Mouse (Mus musculus) heart, embryonic 13.5 days (tissue): ENCODE measurements around the gene Apoh. TPM values are rescaled to one million over a fixed set of nuclear protein-coding genes. Genes with fewer than 3 reads are reported as not detected.

Experiments used
- ATAC-seq: fragments of 200-750 bp; cut with Nextera tagmentation; 2 replicates; pipeline ENCODE4 v1.8.0; 2017; ENCODE audit warnings: moderate TSS enrichment; ENCODE audit not compliant: insufficient number of reproducible peaks, low FRiP score, low TSS enrichment; ENCODE audit errors: extremely low read depth
- H3K27ac ChIP-seq: fragments of 300-500 bp; sonication (generic); replicated peaks from 2 replicates; pipeline ENCODE4 v1.5.1; 2015; ENCODE audit warnings: moderate library complexity, mild to moderate bottlenecking, inconsistent platforms
- H3K27me3 ChIP-seq: fragments of 300-500 bp; sonication (generic); replicated peaks from 2 replicates; pipeline ENCODE4 v1.6.1; 2015; ENCODE audit warnings: mild to moderate bottlenecking, inconsistent platforms
- H3K36me3 ChIP-seq: fragments of 300-500 bp; sonication (generic); 2 replicates; pipeline ENCODE4 v1.6.1; 2015; ENCODE audit warnings: mild to moderate bottlenecking, inconsistent platforms
- H3K4me1 ChIP-seq: fragments of 300-500 bp; sonication (generic); 2 replicates; pipeline ENCODE4 v1.6.1; 2015; ENCODE audit warnings: inconsistent platforms
- H3K4me2 ChIP-seq: fragments of 300-500 bp; sonication (generic); 2 replicates; pipeline ENCODE4 v1.6.1; 2015; ENCODE audit warnings: inconsistent platforms, mild to moderate bottlenecking, moderate library complexity
- H3K4me3 ChIP-seq: fragments of 300-500 bp; sonication (generic); 2 replicates; pipeline ENCODE4 v1.5.1; 2015; ENCODE audit warnings: moderate library complexity, mild to moderate bottlenecking, inconsistent platforms
- H3K9ac ChIP-seq: fragments of 300-500 bp; sonication (generic); 2 replicates; pipeline ENCODE4 v1.6.1; 2015; ENCODE audit warnings: inconsistent platforms, mild to moderate bottlenecking, moderate library complexity
- H3K9me3 ChIP-seq: fragments of 300-500 bp; sonication (generic); 2 replicates; pipeline ENCODE4 v1.6.1; 2016; ENCODE audit warnings: inconsistent platforms
- WGBS: fragments of 180-500 bp; shearing (Covaris S2); methylation state at CpG from one replicate; pipeline ENCODE4 v1.1.7; 2015; ENCODE audit warnings: mixed read lengths; 5-methylcytosine and 5-hydroxymethylcytosine counted together
- polyA plus RNA-seq: library from polyadenylated mRNA; unstranded; fragments of >200 nt; fragmentation: Nextera tagmentation; extraction: Ambion mirVana; gene quantifications from 2 replicates; pipeline ENCODE4 v1.2.1, GENCODE M21; 2015

Gene Apoh
- polyA plus RNA-seq, 1 experiment from 2014 or later = 1.4 TPM

DNA sequence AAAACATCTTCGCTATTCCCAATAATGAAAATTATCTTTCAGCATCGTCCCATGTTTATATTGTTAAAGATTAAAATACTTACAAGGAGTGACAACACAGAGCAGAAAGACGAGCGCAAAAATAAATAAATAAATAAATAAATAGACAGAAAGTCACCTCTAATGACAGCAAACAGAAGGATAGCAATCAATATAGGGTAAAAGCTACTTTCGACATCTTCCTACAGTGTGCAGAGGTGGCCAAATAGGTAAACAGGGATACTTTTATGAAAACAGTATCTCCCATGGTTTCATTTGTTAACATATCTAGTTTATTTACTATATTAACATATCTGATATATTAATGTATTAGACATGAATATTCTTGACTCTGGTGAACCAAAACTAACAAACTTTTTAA is 34.9 kb upstream of the Apoh start:
- H3K4me2 ChIP-seq = no peak overlapping the region
- WGBS = 90% methylated on average over 5 of the region's 5 CpGs
- no peak for ATAC-seq
- no peak overlapping the region for H3K4me3 ChIP-seq
- H3K9ac ChIP-seq = no peak overlapping the region
- H3K27ac ChIP-seq = no peak overlapping the region
- no peaks in the 10 kb centered on the region for H3K27me3 ChIP-seq
- H3K4me1 ChIP-seq = peaks cover 30% of the 10 kb centered on the region
- no peaks in the 10 kb centered on the region for H3K9me3 ChIP-seq
- no peaks in the 10 kb centered on the region for H3K36me3 ChIP-seq

DNA sequence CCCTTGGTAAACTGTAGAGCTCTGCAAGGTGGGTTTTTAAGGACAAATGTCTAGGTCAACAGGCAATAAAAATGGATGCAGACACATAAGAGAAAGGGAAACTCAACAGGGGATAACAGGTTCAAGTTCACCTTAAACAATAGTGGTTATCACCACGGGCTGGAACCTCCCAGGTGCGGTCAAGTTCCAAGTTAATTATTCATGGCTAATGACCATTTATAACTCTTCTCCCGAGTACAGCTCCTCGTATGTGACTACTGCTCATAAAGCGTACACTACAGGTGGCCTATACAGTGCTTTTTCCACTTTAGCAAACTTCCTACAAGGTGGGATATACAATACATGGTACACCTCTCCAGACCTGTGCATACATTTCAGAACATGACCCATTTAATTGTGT is 33.4 kb upstream of the Apoh start:
- Histone ChIP-seq H3K9ac (no peak overlapping the region), H3K4me3 (no peak overlapping the region), H3K9me3 (no peaks in the 10 kb centered on the region), H3K27ac (no peak overlapping the region), H3K4me2 (no peak overlapping the region), H3K27me3 (no peaks in the 10 kb centered on the region), H3K4me1 (peaks cover 44% of the 10 kb centered on the region), H3K36me3 (no peaks in the 10 kb centered on the region)
- 87% methylated on average over 5 of the region's 5 CpGs for WGBS
- ATAC-seq = no peak

DNA sequence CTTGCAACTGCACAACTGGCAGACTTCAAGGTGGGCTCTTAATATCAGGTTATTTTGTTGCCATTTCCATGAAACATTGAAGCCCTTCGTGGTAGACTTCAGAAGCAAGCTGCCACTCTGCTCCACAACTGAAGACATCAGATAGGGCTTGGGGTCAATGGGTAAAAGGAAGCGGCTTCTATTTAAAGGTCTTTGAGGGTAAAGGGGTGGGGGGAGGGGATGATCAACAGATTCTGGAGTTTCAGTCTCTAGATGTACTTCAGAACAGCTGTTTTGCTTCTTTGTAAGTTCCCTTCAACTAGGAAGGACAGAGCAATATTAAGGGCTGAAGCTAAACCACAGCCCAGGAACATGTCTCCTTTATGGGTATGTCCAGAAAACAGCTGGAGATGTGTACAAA is 31.2 kb upstream of the Apoh start:
- H3K27me3 ChIP-seq = no peaks in the 10 kb centered on the region
- H3K4me3 ChIP-seq = no peak overlapping the region
- 52% methylated on average over 2 of the region's 2 CpGs for WGBS
- no peak overlapping the region for H3K9ac ChIP-seq
- peaks cover 44% of the 10 kb centered on the region for H3K4me1 ChIP-seq
- H3K36me3 ChIP-seq = no peaks in the 10 kb centered on the region
- no peak overlapping the region for H3K4me2 ChIP-seq
- H3K9me3 ChIP-seq = no peaks in the 10 kb centered on the region
- no peak overlapping the region for H3K27ac ChIP-seq
- ATAC-seq = no peak

DNA sequence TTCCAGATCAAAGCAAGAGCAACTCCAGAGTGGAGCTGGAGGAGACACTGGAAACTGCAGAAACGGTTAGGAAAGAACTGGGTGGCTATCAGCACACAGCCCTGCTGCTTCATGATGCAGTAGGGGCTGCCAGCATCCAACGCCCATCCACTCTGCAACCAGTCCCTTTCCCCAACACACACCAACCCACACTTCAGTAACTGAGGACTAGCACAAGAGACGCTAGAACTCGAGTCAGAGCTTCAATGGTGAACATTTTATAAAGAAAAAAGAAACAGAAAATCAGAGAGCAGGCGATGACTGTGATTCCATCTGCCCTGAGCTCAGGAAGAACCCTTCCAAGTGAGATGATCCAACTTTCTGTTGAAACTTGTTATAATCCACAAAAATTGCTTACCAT is 30.6 kb upstream of the Apoh start:
- Histone ChIP-seq H3K9ac (no peak overlapping the region), H3K4me3 (no peak overlapping the region), H3K36me3 (no peaks in the 10 kb centered on the region), H3K27ac (no peak overlapping the region), H3K9me3 (no peaks in the 10 kb centered on the region), H3K4me2 (no peak overlapping the region), H3K4me1 (peaks cover 38% of the 10 kb centered on the region), H3K27me3 (no peaks in the 10 kb centered on the region)
- WGBS = 59% methylated on average over 5 of the region's 5 CpGs
- ATAC-seq = no peak

DNA sequence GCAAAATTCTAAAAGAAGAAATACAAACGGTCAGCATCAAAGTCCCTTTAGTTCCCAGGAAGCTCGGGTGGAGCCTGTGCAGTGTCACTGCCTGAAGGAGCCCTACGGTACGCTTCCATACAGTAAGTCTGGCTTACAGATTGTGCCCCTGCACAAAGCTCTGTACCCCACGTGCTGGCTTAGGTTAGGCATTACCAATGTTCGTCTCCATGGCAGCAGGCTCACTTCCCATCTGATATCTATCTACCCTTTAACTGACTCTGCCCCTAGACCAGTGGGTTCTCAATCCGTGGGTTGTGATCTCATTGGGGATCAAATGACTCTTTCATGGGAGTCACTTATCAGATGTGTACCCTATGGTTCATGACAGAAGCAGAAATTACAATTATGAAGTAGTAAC is 27.4 kb upstream of the Apoh start:
- WGBS = 84% methylated on average over 7 of the region's 7 CpGs
- H3K4me1 ChIP-seq = peaks cover 49% of the 10 kb centered on the region
- no peak overlapping the region for H3K27ac ChIP-seq
- H3K9ac ChIP-seq = no peak overlapping the region
- no peak overlapping the region for H3K4me2 ChIP-seq
- H3K9me3 ChIP-seq = no peaks in the 10 kb centered on the region
- no peak for ATAC-seq
- no peaks in the 10 kb centered on the region for H3K27me3 ChIP-seq
- H3K4me3 ChIP-seq = no peak overlapping the region
- no peaks in the 10 kb centered on the region for H3K36me3 ChIP-seq

DNA sequence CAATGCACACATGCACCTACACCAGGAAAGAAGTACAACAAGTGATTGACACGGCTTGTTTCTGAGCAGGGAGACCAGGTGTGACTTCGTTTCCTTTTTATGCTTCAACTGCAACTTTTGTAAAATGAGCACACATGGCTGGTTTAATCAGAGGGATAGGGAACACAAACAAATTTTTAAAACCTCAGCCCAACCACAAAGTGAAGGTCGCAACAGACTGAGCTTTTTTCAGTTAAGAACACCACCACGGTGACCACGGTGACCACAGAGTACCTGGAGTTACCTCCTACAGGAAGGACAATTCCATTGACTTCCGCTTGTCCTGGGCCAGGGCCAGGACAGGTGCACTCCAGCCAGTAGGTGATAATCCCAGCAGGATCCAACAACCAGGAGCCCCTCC is 25.3 kb upstream of the Apoh start:
- H3K27ac ChIP-seq = no peak overlapping the region
- no peak overlapping the region for H3K4me2 ChIP-seq
- WGBS = 81% methylated on average over 6 of the region's 6 CpGs
- H3K36me3 ChIP-seq = no peaks in the 10 kb centered on the region
- ATAC-seq = no peak
- H3K9me3 ChIP-seq = no peaks in the 10 kb centered on the region
- peaks cover 42% of the 10 kb centered on the region for H3K4me1 ChIP-seq
- H3K27me3 ChIP-seq = no peaks in the 10 kb centered on the region
- H3K9ac ChIP-seq = no peak overlapping the region
- H3K4me3 ChIP-seq = no peak overlapping the region

DNA sequence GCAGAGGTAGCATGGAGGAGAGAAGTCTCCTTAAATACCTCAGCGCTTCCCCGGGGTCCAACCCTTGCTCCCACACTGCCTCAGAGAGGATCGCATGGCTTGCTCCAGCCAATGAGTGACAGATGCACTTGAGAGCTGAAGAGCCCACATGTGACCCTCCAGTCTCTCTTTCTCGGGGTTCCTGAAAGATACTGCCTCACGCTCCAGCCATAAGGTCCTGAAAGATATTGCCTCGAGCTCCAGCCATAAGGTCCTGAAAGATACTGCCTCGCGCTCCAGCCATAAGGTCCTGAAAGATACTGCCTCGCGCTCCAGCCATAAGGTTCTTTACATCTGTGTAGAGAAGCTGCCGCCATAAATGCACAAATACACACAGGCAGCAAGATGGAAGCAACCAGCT is 24.0 kb upstream of the Apoh start:
- Histone ChIP-seq H3K27me3 (no peaks in the 10 kb centered on the region), H3K4me2 (peak overlapping the region; percentile 21; the same call in 1 of the 2 replicates), H3K4me1 (peaks cover 33% of the 10 kb centered on the region), H3K9me3 (no peaks in the 10 kb centered on the region), H3K4me3 (no peak overlapping the region), H3K36me3 (no peaks in the 10 kb centered on the region), H3K9ac (no peak overlapping the region), H3K27ac (no peak overlapping the region)
- no peak for ATAC-seq
- 55% methylated on average over 11 of the region's 11 CpGs for WGBS

DNA sequence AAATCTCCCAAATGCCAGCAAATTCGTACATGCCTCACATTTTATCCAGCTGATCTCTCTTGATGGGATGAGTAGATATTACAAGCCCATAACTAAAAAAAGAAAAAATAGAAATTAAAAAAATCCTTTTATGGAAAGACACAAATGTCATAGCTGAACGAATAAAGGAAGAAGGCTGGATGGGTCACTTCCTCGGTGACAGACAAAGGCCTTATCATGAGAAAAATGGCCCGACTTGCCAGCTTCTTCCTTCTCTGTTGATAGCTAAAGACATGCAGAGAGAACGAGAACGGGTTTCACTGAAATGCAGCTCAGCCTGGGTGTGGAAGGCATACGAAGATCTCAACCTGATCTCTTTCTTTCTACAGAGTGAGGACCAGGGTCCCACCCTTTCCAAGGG is 22.6 kb upstream of the Apoh start:
- ATAC-seq = no peak
- H3K27me3 ChIP-seq = no peaks in the 10 kb centered on the region
- WGBS = 66% methylated on average over 7 of the region's 7 CpGs

DNA sequence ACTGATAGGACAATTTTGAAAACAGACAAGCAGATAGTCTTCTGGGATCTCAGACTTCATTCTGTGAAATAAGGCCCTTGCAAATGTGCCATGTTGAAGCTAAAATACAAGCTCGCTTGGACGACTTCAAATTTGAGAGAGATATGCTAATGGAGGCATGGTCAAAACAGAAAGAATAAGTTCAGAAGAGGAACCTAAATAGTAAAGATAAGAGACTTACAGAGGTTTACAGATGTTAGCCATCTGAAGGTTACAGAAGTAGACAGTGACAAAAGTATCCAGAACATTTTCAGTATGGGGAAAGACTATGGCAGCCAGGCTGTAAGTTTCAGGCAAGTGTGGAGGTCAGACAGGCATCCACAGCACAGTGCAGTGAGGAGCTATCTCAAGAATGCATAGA is 21.0 kb upstream of the Apoh start:
- H3K4me3 ChIP-seq = no peak overlapping the region
- no peak overlapping the region for H3K27ac ChIP-seq

More for the DNA sequence above, 22.6 kb upstream of the Apoh start:
- Histone ChIP-seq H3K36me3 (no peaks in the 10 kb centered on the region), H3K4me3 (no peak overlapping the region), H3K4me1 (peaks cover 26% of the 10 kb centered on the region), H3K4me2 (no peak overlapping the region), H3K9ac (no peak overlapping the region), H3K9me3 (no peaks in the 10 kb centered on the region), H3K27ac (no peak overlapping the region)

DNA sequence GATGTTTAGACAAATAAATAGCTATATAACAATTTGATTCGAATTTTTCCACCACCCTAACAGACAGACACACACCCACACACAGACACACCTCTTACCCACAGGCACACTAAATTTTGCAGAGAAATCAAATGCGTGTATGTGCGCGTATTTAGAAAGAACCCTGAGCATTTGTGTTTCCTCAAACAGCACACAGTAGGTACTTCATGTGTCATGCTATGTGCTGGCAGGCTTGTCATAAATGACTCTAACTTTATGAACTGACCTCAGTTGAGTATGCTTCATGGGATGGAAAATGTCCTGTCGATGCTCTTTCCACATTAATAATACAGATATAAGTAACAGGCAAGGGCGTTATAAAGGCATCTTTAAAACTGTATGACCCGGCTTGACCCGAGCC is 17.2 kb upstream of the Apoh start:
- no peak for ATAC-seq
- no peak overlapping the region for H3K27ac ChIP-seq
- no peak overlapping the region for H3K4me2 ChIP-seq
- H3K4me1 ChIP-seq = peaks cover 23% of the 10 kb centered on the region
- H3K9ac ChIP-seq = no peak overlapping the region
- no peaks in the 10 kb centered on the region for H3K27me3 ChIP-seq
- no peaks in the 10 kb centered on the region for H3K9me3 ChIP-seq
- H3K36me3 ChIP-seq = no peaks in the 10 kb centered on the region
- H3K4me3 ChIP-seq = no peak overlapping the region
- WGBS = 88% methylated on average over 8 of the region's 8 CpGs

More for the DNA sequence above, 21.0 kb upstream of the Apoh start:
- Histone ChIP-seq H3K27me3 (no peaks in the 10 kb centered on the region), H3K4me1 (peaks cover 26% of the 10 kb centered on the region), H3K4me2 (no peak overlapping the region), H3K9ac (no peak overlapping the region), H3K9me3 (no peaks in the 10 kb centered on the region), H3K36me3 (no peaks in the 10 kb centered on the region)
- WGBS = 74% methylated on average over 2 of the region's 2 CpGs
- ATAC-seq = no peak

DNA sequence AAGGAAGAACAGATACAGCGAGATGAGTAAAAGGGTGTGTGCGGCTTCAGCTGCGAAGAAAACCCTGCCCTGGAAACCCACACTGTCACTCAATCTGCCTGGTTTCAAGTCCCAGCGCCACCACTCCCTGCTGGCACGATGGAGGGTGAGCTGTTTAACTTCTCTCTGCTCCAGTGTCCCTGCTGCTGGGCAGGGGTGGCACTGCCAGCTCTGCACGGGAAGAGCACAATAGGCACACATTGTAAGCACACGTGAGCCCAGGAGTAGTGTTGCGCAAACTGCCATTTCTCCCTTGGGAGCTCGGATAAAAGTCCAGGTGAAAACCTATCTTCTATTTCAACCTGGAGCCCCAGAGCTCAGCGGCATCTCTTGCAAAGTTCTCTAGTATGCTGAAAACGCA is 12.3 kb upstream of the Apoh start:
- Histone ChIP-seq H3K9ac (no peak overlapping the region), H3K4me2 (no peak overlapping the region), H3K4me1 (peaks cover 40% of the 10 kb centered on the region), H3K4me3 (no peak overlapping the region), H3K27ac (no peak overlapping the region), H3K36me3 (peaks cover 5% of the 10 kb centered on the region; the same call in 1 of the 2 replicates), H3K27me3 (no peaks in the 10 kb centered on the region), H3K9me3 (no peaks in the 10 kb centered on the region)
- ATAC-seq = no peak
- WGBS = 83% methylated on average over 11 of the region's 11 CpGs

DNA sequence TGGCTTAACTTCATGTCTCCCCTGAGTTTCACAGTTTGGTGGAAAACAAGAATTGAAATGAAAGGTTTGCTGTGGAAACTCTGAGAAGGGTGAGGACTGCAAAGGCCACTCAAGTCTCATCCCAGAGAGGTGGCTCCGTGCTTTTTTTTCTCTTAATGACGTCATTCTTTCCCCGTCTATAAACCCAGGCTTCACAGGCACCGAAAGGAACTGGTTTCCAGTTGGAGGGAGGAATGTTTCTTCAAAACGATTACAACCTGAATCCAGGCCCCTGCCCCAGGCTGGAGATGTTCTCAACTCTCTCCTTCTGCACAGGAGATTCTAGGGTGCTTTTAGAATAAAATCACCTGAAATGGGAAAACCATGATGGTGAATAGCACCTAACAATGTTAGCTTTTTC is 10.1 kb upstream of the Apoh start:
- peaks cover 5% of the 10 kb centered on the region; the same call in 1 of the 2 replicates for H3K36me3 ChIP-seq
- H3K27me3 ChIP-seq = no peaks in the 10 kb centered on the region
- H3K9ac ChIP-seq = no peak overlapping the region
- peaks cover 58% of the 10 kb centered on the region for H3K4me1 ChIP-seq
- no peak for ATAC-seq
- no peak overlapping the region for H3K4me3 ChIP-seq
- no peak overlapping the region for H3K4me2 ChIP-seq
- no peaks in the 10 kb centered on the region for H3K9me3 ChIP-seq
- WGBS = 34% methylated on average over 5 of the region's 5 CpGs
- no peak overlapping the region for H3K27ac ChIP-seq
